Mouse (Mus musculus): ENCODE measurements around the gene Rsrc1. TPM values are rescaled to one million over a fixed set of nuclear protein-coding genes. Genes with fewer than 3 reads are reported as not detected.

Rsrc1 gene
- polyA plus RNA-seq, 1 experiment = 24.0 TPM

- TF ChIP-seq CTCF (IDR thresholded peaks at IDR 0.05; ENCODE audit: borderline replicate concordance, extremely low read depth, insufficient read depth, insufficient read length) (no peak), POLR2A (IDR thresholded peaks at IDR 0.05; ENCODE audit: borderline replicate concordance, extremely low read depth, insufficient read depth, insufficient read length, poor library complexity, severe bottlenecking) (no peak)
- DNase-seq (ENCODE audit: low read depth) = peak; percentile 12
Observed at GRCm38 (mm10) chr3:67289482-67289881, 308.3 kb downstream of the Rsrc1 start.

- TF ChIP-seq POLR2A (IDR thresholded peaks at IDR 0.05; ENCODE audit: borderline replicate concordance, extremely low read depth, insufficient read depth, insufficient read length, poor library complexity, severe bottlenecking) = no peak
- no peak for TF ChIP-seq CTCF (IDR thresholded peaks at IDR 0.05; ENCODE audit: borderline replicate concordance, extremely low read depth, insufficient read depth, insufficient read length)
- peak; percentile 58 for DNase-seq (ENCODE audit: low read depth)
Observed at GRCm38 (mm10) chr3:67308725-67309124, 327.5 kb downstream of the Rsrc1 start.

- DNase-seq (ENCODE audit: low read depth) = peak; percentile 68
- TF ChIP-seq POLR2A (IDR thresholded peaks at IDR 0.05; ENCODE audit: borderline replicate concordance, extremely low read depth, insufficient read depth, insufficient read length, poor library complexity, severe bottlenecking) (no peak), CTCF (IDR thresholded peaks at IDR 0.05; ENCODE audit: borderline replicate concordance, extremely low read depth, insufficient read depth, insufficient read length) (no peak)
Observed at GRCm38 (mm10) chr3:67309644-67310311, 328.6 kb downstream of the Rsrc1 start.

GRCm38 (mm10) chr3:67311436-67311835 is 330.2 kb downstream of the Rsrc1 start:
- TF ChIP-seq CTCF (IDR thresholded peaks at IDR 0.05; ENCODE audit: borderline replicate concordance, extremely low read depth, insufficient read depth, insufficient read length) = no peak
- TF ChIP-seq POLR2A (IDR thresholded peaks at IDR 0.05; ENCODE audit: borderline replicate concordance, extremely low read depth, insufficient read depth, insufficient read length, poor library complexity, severe bottlenecking) = no peak
- DNase-seq (ENCODE audit: low read depth) = no peak

GRCm38 (mm10) chr3:67322422-67322821 is 341.2 kb downstream of the Rsrc1 start:
- no peak for DNase-seq (ENCODE audit: low read depth)
- TF ChIP-seq CTCF (IDR thresholded peaks at IDR 0.05; ENCODE audit: borderline replicate concordance, extremely low read depth, insufficient read depth, insufficient read length) (no peak), POLR2A (IDR thresholded peaks at IDR 0.05; ENCODE audit: borderline replicate concordance, extremely low read depth, insufficient read depth, insufficient read length, poor library complexity, severe bottlenecking) (no peak)

GRCm38 (mm10) chr3:67339558-67339957 is 358.4 kb downstream of the Rsrc1 start:
- no peak for TF ChIP-seq POLR2A (IDR thresholded peaks at IDR 0.05; ENCODE audit: borderline replicate concordance, extremely low read depth, insufficient read depth, insufficient read length, poor library complexity, severe bottlenecking)
- no peak for TF ChIP-seq CTCF (IDR thresholded peaks at IDR 0.05; ENCODE audit: borderline replicate concordance, extremely low read depth, insufficient read depth, insufficient read length)
- peak; percentile 40 for DNase-seq (ENCODE audit: low read depth)

GRCm38 (mm10) chr3:67340921-67341320 is 359.7 kb downstream of the Rsrc1 start:
- DNase-seq (ENCODE audit: low read depth) = peak; percentile 63
- TF ChIP-seq POLR2A (IDR thresholded peaks at IDR 0.05; ENCODE audit: borderline replicate concordance, extremely low read depth, insufficient read depth, insufficient read length, poor library complexity, severe bottlenecking) = no peak
- TF ChIP-seq CTCF (IDR thresholded peaks at IDR 0.05; ENCODE audit: borderline replicate concordance, extremely low read depth, insufficient read depth, insufficient read length) = no peak

- TF ChIP-seq POLR2A (IDR thresholded peaks at IDR 0.05; ENCODE audit: borderline replicate concordance, extremely low read depth, insufficient read depth, insufficient read length, poor library complexity, severe bottlenecking) = no peak
- TF ChIP-seq CTCF (IDR thresholded peaks at IDR 0.05; ENCODE audit: borderline replicate concordance, extremely low read depth, insufficient read depth, insufficient read length) = peak; percentile 54; the same call in 1 of the 2 replicates
- DNase-seq (ENCODE audit: low read depth) = peak; percentile 77
Observed at GRCm38 (mm10) chr3:67343004-67343662, 361.9 kb downstream of the Rsrc1 start.

GRCm38 (mm10) chr3:67344599-67344998 is 363.4 kb downstream of the Rsrc1 start:
- peak; percentile 83 for DNase-seq (ENCODE audit: low read depth)
- TF ChIP-seq CTCF (IDR thresholded peaks at IDR 0.05; ENCODE audit: borderline replicate concordance, extremely low read depth, insufficient read depth, insufficient read length) = peak; percentile 79; the same call in 1 of the 2 replicates
- TF ChIP-seq POLR2A (IDR thresholded peaks at IDR 0.05; ENCODE audit: borderline replicate concordance, extremely low read depth, insufficient read depth, insufficient read length, poor library complexity, severe bottlenecking) = no peak

GRCm38 (mm10) chr3:67346674-67347073 is 365.5 kb downstream of the Rsrc1 start:
- peak; percentile 57 for DNase-seq (ENCODE audit: low read depth)
- no peak for TF ChIP-seq CTCF (IDR thresholded peaks at IDR 0.05; ENCODE audit: borderline replicate concordance, extremely low read depth, insufficient read depth, insufficient read length)
- TF ChIP-seq POLR2A (IDR thresholded peaks at IDR 0.05; ENCODE audit: borderline replicate concordance, extremely low read depth, insufficient read depth, insufficient read length, poor library complexity, severe bottlenecking) = no peak

- no peak for TF ChIP-seq POLR2A (IDR thresholded peaks at IDR 0.05; ENCODE audit: borderline replicate concordance, extremely low read depth, insufficient read depth, insufficient read length, poor library complexity, severe bottlenecking)
- no peak for TF ChIP-seq CTCF (IDR thresholded peaks at IDR 0.05; ENCODE audit: borderline replicate concordance, extremely low read depth, insufficient read depth, insufficient read length)
- peak; percentile 50 for DNase-seq (ENCODE audit: low read depth)
Observed at GRCm38 (mm10) chr3:67351406-67352127, 370.4 kb downstream of the Rsrc1 start.

All from brain, embryonic 14.5 days (tissue).